Mouse (Mus musculus) lung, embryonic 14.5 days (tissue): ENCODE results near the gene Ablim1. TPM values are rescaled to one million over a fixed set of nuclear protein-coding genes. Genes with fewer than 3 reads are reported as not detected.

Source experiments
- ATAC-seq: fragments of 200-750 bp; cut with Nextera tagmentation; 2 replicates; pipeline ENCODE4 v1.8.0; 2017; ENCODE audit warnings: mild to moderate bottlenecking, moderate TSS enrichment, moderate library complexity; ENCODE audit not compliant: insufficient read depth
- DNase-seq: peaks from one replicate; pipeline ENCODE4 v3.0.0-alpha.2; 2015
- H3K27ac ChIP-seq: fragments of 300-500 bp; sonication (generic); 2 replicates; pipeline ENCODE4 v1.5.1; 2014; ENCODE audit warnings: low read depth, mild to moderate bottlenecking, moderate library complexity
- H3K27me3 ChIP-seq: fragments of 300-500 bp; sonication (generic); 2 replicates; pipeline ENCODE4 v1.6.1; 2014; ENCODE audit warnings: low read length, control low read depth; ENCODE audit not compliant: insufficient read depth
- H3K36me3 ChIP-seq: fragments of 300-500 bp; sonication (generic); 2 replicates; pipeline ENCODE4 v1.6.1; 2014; ENCODE audit warnings: control low read depth; ENCODE audit not compliant: insufficient read depth
- H3K4me1 ChIP-seq: fragments of 300-500 bp; sonication (generic); 2 replicates; pipeline ENCODE4 v1.6.1; 2014; ENCODE audit warnings: antibody characterized with exemption, control low read depth; ENCODE audit not compliant: insufficient read depth
- H3K4me2 ChIP-seq: fragments of 300-500 bp; sonication (generic); 2 replicates; pipeline ENCODE4 v1.6.1; 2014; ENCODE audit warnings: mild to moderate bottlenecking
- H3K4me3 ChIP-seq: fragments of 300-500 bp; sonication (generic); 2 replicates; pipeline ENCODE4 v1.5.1; 2014; ENCODE audit warnings: low read depth, low read length
- H3K9ac ChIP-seq: fragments of 300-500 bp; sonication (generic); 2 replicates; pipeline ENCODE4 v1.6.1; 2014
- H3K9me3 ChIP-seq: fragments of 300-500 bp; sonication (generic); 2 replicates; pipeline ENCODE4 v1.6.1; 2016; ENCODE audit warnings: low read depth, low read length, control low read depth
- CTCF ChIP-seq: IDR thresholded peaks from 2 replicates; pipeline ENCODE4 v1.5.1; 2016; ENCODE audit warnings: antibody characterized with exemption, low read depth
- WGBS: fragments of 180-500 bp; shearing (Covaris S2); extraction: QIAGEN DNeasy Blood & Tissue Kit; methylation state at CpG from one replicate; pipeline ENCODE4 v1.1.7; 2014; 5-methylcytosine and 5-hydroxymethylcytosine counted together
- polyA plus RNA-seq: library from polyadenylated mRNA; unstranded; fragments of >200 nt; fragmentation: Nextera tagmentation; extraction: Ambion mirVana; gene quantifications from 2 replicates; pipeline ENCODE4 v1.2.1, GENCODE M21; 2014

The Ablim1 gene
- polyA plus RNA-seq, 1 experiment from 2014 or later, result 39.9 TPM

DNA sequence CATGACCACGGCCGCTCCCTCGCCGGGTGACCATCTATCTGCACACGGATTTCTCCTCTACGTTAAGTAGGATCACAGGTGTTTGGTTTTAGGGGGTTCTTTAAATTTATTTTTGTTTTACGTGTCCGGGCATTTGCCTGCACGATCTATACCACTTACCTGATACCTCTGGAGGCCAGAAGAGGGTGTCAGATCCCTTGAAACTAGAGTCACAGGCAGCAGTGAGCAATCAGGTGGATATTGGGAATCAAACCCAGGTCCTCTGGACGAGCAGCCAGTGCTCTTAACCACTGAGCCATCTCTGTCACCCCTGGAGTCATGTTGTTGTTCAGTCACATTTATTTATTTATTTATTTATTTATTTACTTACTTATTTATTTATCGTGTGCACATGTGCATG lies 15.6 kb upstream of the Ablim1 start:
- DNase-seq, result no peak
- Histone ChIP-seq H3K27ac (no peak overlapping the region), H3K4me3 (no peak overlapping the region), H3K4me2 (no peak overlapping the region), H3K36me3 (no peaks in the 10 kb centered on the region), H3K4me1 (no peaks in the 10 kb centered on the region), H3K9me3 (no peaks in the 10 kb centered on the region), H3K9ac (no peak overlapping the region), H3K27me3 (no peaks in the 10 kb centered on the region; the same call in 1 of the 2 replicates)
- WGBS, result 70% methylated on average over 11 of the region's 11 CpGs
- TF ChIP-seq CTCF, result peak; percentile 22; the same call in 1 of the 2 replicates
- ATAC-seq, result no peak

DNA sequence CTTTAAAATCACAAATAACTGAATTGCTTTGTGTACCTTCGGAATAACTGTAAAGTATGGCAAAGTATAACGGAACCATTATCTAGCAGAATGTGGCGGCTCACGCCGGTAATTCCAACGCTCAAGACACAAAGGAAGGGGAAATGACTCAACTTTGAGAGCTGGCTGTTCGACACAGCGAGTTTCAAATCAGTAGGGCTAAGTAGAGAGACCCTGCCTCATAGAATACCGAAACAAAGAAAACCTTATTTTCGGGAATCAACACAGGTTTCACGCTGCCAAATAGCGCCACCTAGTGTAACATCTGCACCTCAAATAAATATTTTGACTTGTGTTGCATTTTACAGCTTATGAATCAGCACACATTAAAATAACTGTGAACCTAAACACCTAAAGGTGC lies 14.1 kb upstream of the Ablim1 start:
- Histone ChIP-seq H3K36me3 (no peaks in the 10 kb centered on the region), H3K27me3 (no peaks in the 10 kb centered on the region; the same call in 1 of the 2 replicates), H3K4me1 (no peaks in the 10 kb centered on the region), H3K27ac (no peak overlapping the region), H3K4me3 (no peak overlapping the region), H3K9ac (no peak overlapping the region), H3K9me3 (no peaks in the 10 kb centered on the region), H3K4me2 (no peak overlapping the region)
- peak; percentile 71 for TF ChIP-seq CTCF
- 62% methylated on average over 12 of the region's 12 CpGs for WGBS
- peak; percentile 79 for DNase-seq
- no peak for ATAC-seq

DNA sequence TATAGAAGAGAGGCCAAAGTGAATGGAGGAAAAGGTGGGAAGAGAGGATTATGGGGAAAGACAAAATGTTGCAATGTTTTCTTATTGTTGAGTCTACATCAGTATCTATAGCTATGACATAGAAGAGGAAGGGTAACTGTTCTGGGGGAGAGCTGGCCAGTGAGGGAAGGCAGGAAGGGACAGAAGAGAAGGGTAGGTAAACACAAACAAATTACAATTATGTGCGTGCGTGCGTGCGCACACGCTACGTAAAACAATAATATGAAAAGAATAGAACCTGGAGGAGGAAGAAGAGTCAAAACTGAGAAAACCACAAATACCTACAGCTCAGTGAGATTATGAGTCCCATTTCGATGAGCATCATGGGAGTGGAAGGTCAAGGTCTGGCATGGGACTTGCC lies 13.6 kb upstream of the Ablim1 start:
- 92% methylated on average over 7 of the region's 7 CpGs for WGBS
- ATAC-seq, result no peak
- no peak overlapping the region for H3K27ac ChIP-seq

DNA sequence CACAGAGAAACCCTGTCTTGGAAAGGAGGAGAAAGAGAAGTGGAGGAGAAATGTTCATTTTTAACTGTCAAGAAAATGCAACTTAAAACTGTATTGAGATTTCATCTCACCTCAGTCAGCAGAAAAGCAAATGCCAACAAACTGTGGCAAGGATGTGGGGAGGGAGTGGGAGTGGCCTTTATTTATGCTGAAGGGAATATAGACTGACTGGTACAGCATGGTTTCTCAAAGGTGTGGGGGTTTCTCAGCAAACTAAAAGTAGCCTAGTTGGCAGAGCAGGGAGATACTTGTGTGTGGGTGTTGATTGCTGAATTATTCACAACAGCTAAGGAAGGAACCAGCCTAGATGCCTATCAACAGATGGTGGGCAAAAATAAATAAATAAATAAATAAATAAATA lies 13.0 kb upstream of the Ablim1 start:
- Histone ChIP-seq H3K4me2 (no peak overlapping the region), H3K9ac (no peak overlapping the region), H3K27ac (no peak overlapping the region), H3K4me1 (no peaks in the 10 kb centered on the region), H3K9me3 (no peaks in the 10 kb centered on the region), H3K4me3 (no peak overlapping the region), H3K27me3 (no peaks in the 10 kb centered on the region; the same call in 1 of the 2 replicates), H3K36me3 (no peaks in the 10 kb centered on the region)
- TF ChIP-seq CTCF, result no peak
- ATAC-seq (no peak), DNase-seq (no peak)

More for the DNA sequence above, 13.6 kb upstream of the Ablim1 start:
- no peaks in the 10 kb centered on the region for H3K36me3 ChIP-seq
- H3K9me3 ChIP-seq, result no peaks in the 10 kb centered on the region
- DNase-seq, result no peak
- H3K4me3 ChIP-seq, result no peak overlapping the region
- no peak for TF ChIP-seq CTCF
- H3K27me3 ChIP-seq, result no peaks in the 10 kb centered on the region; the same call in 1 of the 2 replicates
- H3K9ac ChIP-seq, result no peak overlapping the region
- H3K4me2 ChIP-seq, result no peak overlapping the region
- H3K4me1 ChIP-seq, result no peaks in the 10 kb centered on the region

DNA sequence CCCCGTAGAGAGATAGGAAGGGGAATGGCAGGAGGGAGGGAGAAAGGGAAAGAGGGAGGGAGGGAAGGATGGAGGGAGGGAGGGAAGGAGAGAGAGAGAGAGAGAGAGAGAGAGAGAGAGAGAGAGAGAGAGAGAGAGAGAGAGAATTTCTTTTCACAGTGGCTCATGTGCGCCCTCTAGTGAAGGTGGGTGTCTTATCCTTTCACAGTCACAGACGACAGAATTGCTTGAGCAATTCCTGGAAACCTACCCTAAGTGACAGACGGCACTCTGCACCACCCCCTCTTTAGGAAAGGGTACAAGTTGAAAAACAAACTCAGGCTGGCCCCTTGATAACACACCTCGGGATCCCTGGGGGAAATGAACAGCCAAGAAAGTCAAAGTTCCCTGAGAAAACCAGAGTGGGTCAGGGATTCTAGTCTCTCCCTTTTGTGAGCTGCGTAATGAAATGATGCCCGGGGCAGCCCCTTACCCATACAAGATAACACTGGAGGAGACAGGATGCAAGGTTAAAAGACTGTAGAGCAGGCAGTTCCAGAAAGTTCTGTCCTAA lies 11.1 kb upstream of the Ablim1 start:
- ATAC-seq (no peak), DNase-seq (peak; percentile 91)
- Histone ChIP-seq H3K27me3 (no peaks in the 10 kb centered on the region; the same call in 1 of the 2 replicates), H3K27ac (no peak overlapping the region), H3K4me2 (no peak overlapping the region), H3K36me3 (no peaks in the 10 kb centered on the region), H3K9me3 (no peaks in the 10 kb centered on the region), H3K4me1 (no peaks in the 10 kb centered on the region), H3K4me3 (no peak overlapping the region), H3K9ac (no peak overlapping the region)
- WGBS, result 17% methylated on average over 7 of the region's 7 CpGs
- peak; percentile 84 for TF ChIP-seq CTCF

DNA sequence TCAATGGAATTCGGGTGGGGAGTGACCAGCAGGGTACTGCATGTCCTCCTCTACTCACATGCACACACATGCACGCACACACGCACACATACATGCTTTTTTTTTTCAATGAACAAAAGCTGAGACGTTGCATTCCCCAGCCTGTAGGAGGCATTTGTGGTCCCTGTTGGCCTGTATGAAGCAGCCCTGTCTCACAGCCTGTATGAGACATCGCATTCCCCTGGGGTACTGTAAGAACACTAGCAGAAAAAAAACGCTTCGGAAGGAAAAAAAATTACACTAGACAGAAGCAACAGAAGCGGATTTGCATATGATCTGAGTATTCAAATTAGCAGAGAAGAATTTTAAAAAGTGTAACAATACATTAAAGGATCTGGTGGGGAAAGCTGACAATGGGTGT lies 8.4 kb upstream of the Ablim1 start:
- Histone ChIP-seq H3K9ac (no peak overlapping the region), H3K27ac (no peak overlapping the region), H3K27me3 (no peaks in the 10 kb centered on the region; the same call in 1 of the 2 replicates), H3K4me3 (no peak overlapping the region), H3K9me3 (no peaks in the 10 kb centered on the region), H3K36me3 (no peaks in the 10 kb centered on the region), H3K4me1 (no peaks in the 10 kb centered on the region), H3K4me2 (no peak overlapping the region)
- ATAC-seq, result no peak
- TF ChIP-seq CTCF, result 0 out of 2 replicates have a peak, but pooled peaks have one; percentile 13
- no peak for DNase-seq
- WGBS, result 78% methylated on average over 8 of the region's 8 CpGs

DNA sequence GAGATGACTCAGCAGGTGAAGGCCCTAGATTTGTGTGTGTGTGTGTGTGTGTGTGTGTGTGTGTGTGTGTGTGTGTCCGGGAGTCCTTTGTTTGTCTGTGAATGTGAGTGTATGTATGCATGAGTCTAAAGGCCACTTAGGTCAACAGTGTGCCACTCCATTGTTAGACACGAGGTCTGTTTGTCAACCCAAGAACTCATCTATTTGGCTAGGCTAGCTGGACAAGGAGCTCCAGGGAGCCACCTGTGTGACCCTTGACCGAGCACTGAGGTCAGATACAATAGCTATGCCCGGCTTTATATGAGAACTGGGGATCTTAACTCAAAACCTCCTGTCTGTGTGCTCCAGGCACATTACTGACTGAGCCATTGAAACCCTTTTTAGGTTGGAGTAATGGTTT lies 7.8 kb upstream of the Ablim1 start:
- no peaks in the 10 kb centered on the region; the same call in 1 of the 2 replicates for H3K27me3 ChIP-seq
- H3K9me3 ChIP-seq, result no peaks in the 10 kb centered on the region
- 49% methylated on average over 4 of the region's 4 CpGs for WGBS
- no peak overlapping the region for H3K4me2 ChIP-seq
- no peak overlapping the region for H3K9ac ChIP-seq
- TF ChIP-seq CTCF, result no peak
- DNase-seq, result no peak
- H3K4me3 ChIP-seq, result no peak overlapping the region
- H3K4me1 ChIP-seq, result no peaks in the 10 kb centered on the region
- no peak for ATAC-seq
- no peak overlapping the region for H3K27ac ChIP-seq
- H3K36me3 ChIP-seq, result no peaks in the 10 kb centered on the region
